Mouse (Mus musculus) cortical plate, adult 2 months (tissue): ENCODE results near the gene Ahsg.

ENCODE experiments used
- CTCF ChIP-seq: fragments of 200-500 bp; IDR thresholded peaks from 2 replicates; pipeline ENCODE4 v1.5.1; 2011; ENCODE audit warnings: mild to moderate bottlenecking, control low read depth, low read length; ENCODE audit not compliant: insufficient read depth; ENCODE audit errors: extremely low read depth
- POLR2A ChIP-seq: fragments of 200-500 bp; IDR thresholded peaks from 2 replicates; pipeline ENCODE4 v1.6.1; 2011; ENCODE audit warnings: mild to moderate bottlenecking, low read length, control low read depth; ENCODE audit not compliant: insufficient read depth; ENCODE audit errors: extremely low read depth

DNA sequence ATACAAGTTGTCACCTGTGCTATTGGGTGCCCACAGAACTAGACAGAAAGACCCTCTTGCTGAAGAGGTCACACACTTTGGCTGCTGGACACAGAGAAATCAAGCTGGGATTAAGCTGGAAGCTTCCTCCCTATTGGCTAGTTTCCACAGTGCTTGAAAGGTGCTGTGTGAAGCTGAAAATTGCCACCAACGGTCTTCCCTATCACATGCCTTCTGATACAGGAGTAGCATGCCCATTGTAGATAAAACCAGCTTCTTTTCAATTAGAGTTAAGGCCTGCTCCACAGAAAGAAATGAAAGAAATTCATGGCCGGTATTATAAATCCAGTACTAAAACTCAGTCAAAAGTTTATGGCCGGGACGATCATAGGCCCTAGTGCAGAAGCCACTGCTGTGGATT, 38.4 kb upstream of the Ahsg start:
- TF ChIP-seq CTCF = no peak
- TF ChIP-seq POLR2A = no peak
